Mouse (Mus musculus) limb, embryonic 14.5 days (tissue): ENCODE measurements around the gene Knstrn. TPM values are rescaled to one million over a fixed set of nuclear protein-coding genes. Genes with fewer than 3 reads are reported as not detected.

Experiments
- ATAC-seq: fragments of 200-750 bp; cut with Nextera tagmentation; 2 replicates; pipeline ENCODE4 v1.8.0; 2017; ENCODE audit warnings: low read depth, moderate number of reproducible peaks, moderate TSS enrichment; ENCODE audit not compliant: low FRiP score
- DNase-seq: peaks from one replicate; pipeline ENCODE4 v3.0.0-alpha.2; 2015; ENCODE audit warnings: low spot score
- H3K27ac ChIP-seq: fragments of 300-500 bp; sonication (generic); replicated peaks from 2 replicates; pipeline ENCODE4 v1.5.1; 2014; ENCODE audit warnings: low read depth, mild to moderate bottlenecking, low read length, moderate library complexity, mixed read lengths
- H3K27me3 ChIP-seq: fragments of 300-500 bp; sonication (generic); 2 replicates; pipeline ENCODE4 v1.6.1; 2014; ENCODE audit warnings: low read length, mixed read lengths; ENCODE audit not compliant: control insufficient read depth, insufficient read depth
- H3K36me3 ChIP-seq: fragments of 300-500 bp; sonication (generic); 2 replicates; pipeline ENCODE4 v1.6.1; 2014; ENCODE audit warnings: mild to moderate bottlenecking, low read length, moderate library complexity, mixed read lengths; ENCODE audit not compliant: control insufficient read depth, insufficient read depth
- H3K4me1 ChIP-seq: fragments of 300-500 bp; sonication (generic); 2 replicates; pipeline ENCODE4 v1.6.1; 2014; ENCODE audit warnings: antibody characterized with exemption, low read length, mixed read lengths; ENCODE audit not compliant: control insufficient read depth, insufficient read depth
- H3K4me2 ChIP-seq: fragments of 300-500 bp; sonication (generic); replicated peaks from 2 replicates; pipeline ENCODE4 v1.6.1; 2014; ENCODE audit warnings: low read depth, mild to moderate bottlenecking, low read length, moderate library complexity; ENCODE audit not compliant: severe bottlenecking
- H3K4me3 ChIP-seq: fragments of 300-500 bp; sonication (generic); replicated peaks from 2 replicates; pipeline ENCODE4 v1.5.1; 2014; ENCODE audit warnings: low read length
- H3K9ac ChIP-seq: fragments of 300-500 bp; sonication (generic); 2 replicates; pipeline ENCODE4 v1.6.1; 2014; ENCODE audit warnings: mild to moderate bottlenecking, low read depth, low read length, moderate library complexity; ENCODE audit not compliant: severe bottlenecking
- H3K9me3 ChIP-seq: fragments of 300-500 bp; sonication (generic); 2 replicates; pipeline ENCODE4 v1.6.1; 2016; ENCODE audit warnings: low read length; ENCODE audit not compliant: control insufficient read depth
- POLR2A ChIP-seq: fragments of 200-500 bp; IDR thresholded peaks from 2 replicates; pipeline ENCODE4 v1.8.0; 2012; ENCODE audit warnings: inconsistent platforms, mild to moderate bottlenecking, moderate library complexity, borderline replicate concordance; ENCODE audit not compliant: insufficient read depth, insufficient read length; ENCODE audit errors: extremely low read depth
- WGBS: fragments of 180-500 bp; shearing (Covaris S2); extraction: QIAGEN DNeasy Blood & Tissue Kit; methylation state at CpG from one replicate; pipeline ENCODE4 v1.1.7; 2014; 5-methylcytosine and 5-hydroxymethylcytosine counted together
- polyA plus RNA-seq, 2 experiments: library from polyadenylated mRNA; depleted of rRNA in 1 of 2; stranded (reverse) in 1 of 2; unstranded in 1 of 2; fragments of >200 nt; fragmentation: Nextera tagmentation in 1 of 2; extraction: Ambion mirVana in 1 of 2; gene quantifications; 2 replicates each; pipeline versions ENCODE4 v1.2.1 to v1.2.3; 2012 to 2014

The Knstrn gene
- polyA plus RNA-seq, 2 experiments: 67.0 to 81.3 TPM

DNA sequence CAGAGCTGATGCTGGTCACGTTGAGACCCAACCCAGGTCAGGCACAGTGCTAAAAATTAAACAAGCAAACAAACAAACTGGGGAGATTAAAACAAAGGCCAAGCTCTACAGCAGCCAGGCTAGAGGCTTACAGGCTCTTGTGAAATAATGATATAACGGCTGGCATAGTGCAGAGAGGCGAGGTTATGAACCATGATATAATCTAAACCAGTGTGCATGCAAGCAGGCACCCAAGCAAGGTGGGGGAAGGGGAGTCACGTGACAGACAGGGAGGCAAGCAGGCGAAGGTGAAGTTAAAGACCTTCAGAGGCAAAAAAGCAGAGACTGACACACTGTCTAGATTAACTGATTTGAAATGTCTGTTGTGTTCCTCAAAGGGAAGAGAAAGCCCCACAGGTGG lies 30.7 kb upstream of the Knstrn start:
- peaks cover 4% of the 10 kb centered on the region; the same call in 1 of the 2 replicates for H3K4me1 ChIP-seq
- no peak overlapping the region for H3K4me3 ChIP-seq
- 54% methylated on average over 5 of the region's 5 CpGs for WGBS
- no peak for TF ChIP-seq POLR2A
- ATAC-seq (no peak), DNase-seq (no peak)
- no peaks in the 10 kb centered on the region for H3K27me3 ChIP-seq
- H3K4me2 ChIP-seq: no peak overlapping the region
- H3K27ac ChIP-seq: no peak overlapping the region
- no peaks in the 10 kb centered on the region for H3K9me3 ChIP-seq
- H3K9ac ChIP-seq: no peak overlapping the region
- H3K36me3 ChIP-seq: no peaks in the 10 kb centered on the region

DNA sequence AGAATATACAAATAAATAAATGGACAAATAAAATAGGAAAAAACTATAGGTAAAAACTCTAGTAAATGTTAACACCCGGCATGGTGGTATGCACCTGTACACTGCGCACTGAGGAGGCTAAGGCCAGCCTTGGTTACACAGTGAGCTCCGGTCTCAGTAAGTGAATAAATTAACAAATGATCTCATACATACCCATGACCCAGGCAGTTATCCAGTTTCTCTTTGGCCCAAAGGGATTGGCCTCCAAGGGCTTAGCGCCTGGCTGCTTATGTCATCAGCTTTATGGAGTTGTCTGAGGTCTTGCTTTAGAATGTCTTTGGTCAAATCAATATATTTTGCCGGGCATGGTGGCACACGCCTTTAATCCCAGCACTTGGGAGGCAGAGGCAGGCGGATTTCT lies 30.1 kb upstream of the Knstrn start:
- Histone ChIP-seq H3K9ac (no peak overlapping the region), H3K27me3 (no peaks in the 10 kb centered on the region), H3K27ac (no peak overlapping the region), H3K36me3 (no peaks in the 10 kb centered on the region), H3K4me1 (peaks cover 4% of the 10 kb centered on the region; the same call in 1 of the 2 replicates), H3K9me3 (no peaks in the 10 kb centered on the region), H3K4me3 (no peak overlapping the region), H3K4me2 (no peak overlapping the region)
- no peak for TF ChIP-seq POLR2A
- DNase-seq (no peak), ATAC-seq (no peak)
- WGBS: 84% methylated on average over 7 of the region's 7 CpGs

DNA sequence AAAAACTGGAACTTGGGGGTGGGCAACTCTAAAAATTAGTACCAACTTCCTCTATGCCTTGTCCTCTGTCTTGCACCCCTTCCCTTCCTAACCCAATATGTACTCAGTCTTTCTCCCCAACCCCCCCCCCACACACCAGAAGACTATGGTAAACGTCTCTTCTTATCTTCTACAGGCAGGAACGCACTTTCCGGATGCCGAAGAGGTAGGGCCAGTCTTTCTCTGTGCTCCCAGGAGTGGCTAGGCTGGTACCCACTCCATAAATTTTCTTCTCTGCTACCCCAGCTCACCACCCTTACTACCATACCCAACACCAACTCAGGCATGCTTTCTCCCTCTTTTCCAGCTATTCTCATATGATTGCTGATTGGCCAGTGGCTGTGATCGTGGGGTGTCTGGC lies 27.3 kb upstream of the Knstrn start:
- Histone ChIP-seq H3K4me1 (no peaks in the 10 kb centered on the region), H3K9ac (no peak overlapping the region), H3K27me3 (no peaks in the 10 kb centered on the region; the same call in 1 of the 2 replicates), H3K9me3 (no peaks in the 10 kb centered on the region), H3K36me3 (no peaks in the 10 kb centered on the region), H3K4me3 (no peak overlapping the region), H3K4me2 (no peak overlapping the region), H3K27ac (no peak overlapping the region)
- WGBS: 85% methylated on average over 5 of the region's 5 CpGs
- TF ChIP-seq POLR2A: no peak
- ATAC-seq (no peak), DNase-seq (no peak)

DNA sequence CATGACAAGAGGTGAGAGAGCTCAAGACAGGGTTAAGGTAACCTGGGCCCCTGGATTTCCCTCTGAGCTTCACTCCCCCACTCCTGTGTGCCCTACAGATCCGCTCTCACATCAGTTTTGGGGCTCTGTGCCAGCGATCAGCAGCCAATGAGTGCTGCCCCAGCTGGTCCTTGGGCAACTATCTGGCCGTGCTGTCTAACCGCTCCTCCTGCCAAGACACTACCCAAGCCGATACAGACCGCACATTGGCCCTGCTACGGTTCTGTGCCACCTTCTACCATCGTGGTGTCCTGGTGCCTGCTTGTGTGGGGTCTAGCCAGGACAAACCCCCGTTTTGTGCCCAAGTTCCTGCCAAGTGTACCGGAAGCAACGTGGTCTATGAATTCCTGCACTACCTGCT lies 24.3 kb upstream of the Knstrn start:
- Histone ChIP-seq H3K36me3 (no peaks in the 10 kb centered on the region), H3K4me3 (no peak overlapping the region), H3K9ac (no peak overlapping the region), H3K27me3 (no peaks in the 10 kb centered on the region; the same call in 1 of the 2 replicates), H3K9me3 (no peaks in the 10 kb centered on the region), H3K4me2 (no peak overlapping the region), H3K27ac (no peak overlapping the region), H3K4me1 (no peaks in the 10 kb centered on the region)
- DNase-seq (no peak), ATAC-seq (no peak)
- no peak for TF ChIP-seq POLR2A
- 86% methylated on average over 11 of the region's 11 CpGs for WGBS

DNA sequence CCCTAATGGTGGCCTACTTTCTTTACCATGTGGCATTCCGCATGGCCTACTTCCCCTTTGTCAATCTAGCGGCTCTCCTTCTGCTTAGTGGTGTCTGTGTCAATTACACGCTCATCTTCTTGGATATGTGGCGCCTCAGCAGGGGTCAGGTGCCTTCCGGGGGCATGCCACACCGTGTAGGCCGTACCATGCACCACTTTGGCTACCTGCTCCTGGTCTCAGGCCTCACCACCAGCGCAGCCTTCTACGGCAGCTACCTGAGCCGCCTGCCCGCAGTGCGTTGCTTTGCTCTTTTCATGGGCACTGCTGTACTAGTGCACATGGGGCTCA lies 23.6 kb upstream of the Knstrn start:
- WGBS: 53% methylated on average over 12 of the region's 12 CpGs
- Histone ChIP-seq H3K36me3 (no peaks in the 10 kb centered on the region), H3K27me3 (no peaks in the 10 kb centered on the region; the same call in 1 of the 2 replicates), H3K4me2 (peak overlapping the region; percentile 39), H3K9me3 (no peaks in the 10 kb centered on the region), H3K9ac (no peak overlapping the region), H3K4me3 (no peak overlapping the region), H3K4me1 (no peaks in the 10 kb centered on the region), H3K27ac (no peak overlapping the region)
- no peak for DNase-seq
- ATAC-seq: 0 out of 2 replicates have a peak, but pooled peaks have one; percentile 23
- no peak for TF ChIP-seq POLR2A
